Mouse (Mus musculus): ENCODE measurements at regions not wholly inside any gene's neighbourhood (a gene's known extent, or its start where the extent isn't known, plus 50 kb on each side); places are given as distances from the start of the nearest gene placed in this dataset.

DNA sequence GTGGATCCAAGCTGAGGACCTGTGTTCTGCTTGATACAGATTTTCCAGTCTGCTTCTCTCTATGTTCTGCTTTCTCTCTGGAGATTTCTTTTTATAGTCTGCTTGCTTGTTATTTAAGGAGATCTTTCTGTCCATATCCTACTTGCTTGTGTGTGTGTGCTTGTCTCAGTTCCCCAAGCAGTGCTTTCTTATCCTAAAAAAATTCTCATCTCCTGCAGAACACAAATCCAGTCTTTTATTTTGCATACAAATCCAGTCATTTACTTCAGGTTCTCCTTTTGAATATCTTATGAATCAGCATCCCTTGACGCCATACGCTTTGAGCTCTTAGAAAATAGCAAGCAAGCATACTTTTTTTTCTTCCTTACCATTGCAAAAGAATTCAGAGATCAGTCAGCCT is 310.7 kb upstream of the Cypt14 start:
- no peak for DNase-seq (ENCODE audit: low spot score in 2 of 2)

DNA sequence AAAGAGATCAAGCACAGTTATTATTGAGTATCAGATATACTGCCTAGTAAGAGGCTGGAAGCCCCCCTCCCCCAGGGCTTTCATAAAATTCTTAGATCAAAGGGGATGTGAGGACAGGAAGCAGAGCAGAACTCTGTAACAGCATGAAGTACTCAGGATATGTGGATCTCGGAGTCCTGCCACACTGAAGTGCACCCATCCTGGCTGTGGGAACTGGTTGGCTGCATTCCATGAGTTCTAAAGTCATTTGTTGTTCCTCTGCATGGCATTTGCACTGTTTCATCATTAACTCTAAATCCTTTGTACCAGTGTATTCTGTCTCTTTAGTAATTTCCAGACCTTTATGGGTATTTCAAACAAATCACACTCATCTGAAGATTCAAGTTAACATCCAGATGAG is 267.0 kb upstream of the Cypt14 start:
- DNase-seq (ENCODE audit: low spot score in 2 of 2) = peak; percentile 6 to 11

All from layer of hippocampus, postnatal 10 days (tissue).